Mouse (Mus musculus) gastrocnemius, postnatal 25 days (tissue): ENCODE measurements around the gene Usp2. TPM values are rescaled to one million over a fixed set of nuclear protein-coding genes. Genes with fewer than 3 reads are reported as not detected.
A peak's percentile ranks its signal among the peaks of the same experiment; 100 is the strongest.

Experiments used
- DNase-seq: peaks from one replicate; pipeline ENCODE4 v3.0.0; 2022
- long read RNA-seq, 2 experiments: library from polyadenylated mRNA; stranded (forward); transcript quantifications; one replicate each; pipeline ENCODE4 v2.0.0; 2021
- total RNA-seq, 2 experiments: library from RNA; stranded (reverse); gene quantifications; 1 replicate in 1 of 2; 2 replicates in 1 of 2; pipeline ENCODE4 v1.2.3; 2021

The Usp2 gene
- 100 to 1,000 TPM; 160 to 313 TPM for total RNA-seq
- long read RNA-seq, experiment 1, transcript Usp2-202 (12 exons, 2,057 nt), result major isoform, 19 of 86 reads
- long read RNA-seq, experiment 1, partial matches to known transcripts, result 55 of 86 reads
- long read RNA-seq, experiment 1, other reads (novel, unspliced or antisense), result 6 of 86 reads
- long read RNA-seq, experiment 2, transcript Usp2-203 (13 exons, 2,122 nt), result minor isoform, 12 of 164 reads
- long read RNA-seq, experiment 2, transcript Usp2-205 (3 exons, 417 nt), result minor isoform, 6 of 164 reads
- long read RNA-seq, experiment 2, transcript Usp2-202 (12 exons, 2,057 nt), result major isoform, 73 of 164 reads
- long read RNA-seq, experiment 2, partial matches to known transcripts, result 64 of 164 reads
- long read RNA-seq, experiment 2, other reads (novel, unspliced or antisense), result 5 of 164 reads

GRCm38 (mm10) chr9:44066785-44067225 lies at the start of gene Usp2:
Gene Usp2 (plus strand): TSS chr9:44067021.
- peak; percentile 98 for DNase-seq

GRCm38 (mm10) chr9:44017846-44018245 lies 49.0 kb upstream of the Usp2 start:
- no peak for DNase-seq

- no peak for DNase-seq
These were observed 46.8 kb upstream of the Usp2 start for GRCm38 (mm10) chr9:44020001-44020400.

- DNase-seq, result no peak
These were observed 44.5 kb upstream of the Usp2 start for GRCm38 (mm10) chr9:44022100-44022847.

- DNase-seq, result no peak
These were observed 42.7 kb upstream of the Usp2 start for GRCm38 (mm10) chr9:44024096-44024495.

- DNase-seq, result no peak
These were observed 37.1 kb upstream of the Usp2 start for GRCm38 (mm10) chr9:44029580-44030236.

GRCm38 (mm10) chr9:44030646-44031045 lies 36.2 kb upstream of the Usp2 start:
- no peak for DNase-seq

- no peak for DNase-seq
These were observed 35.7 kb upstream of the Usp2 start for GRCm38 (mm10) chr9:44031079-44031478.

GRCm38 (mm10) chr9:44031946-44032345 lies 34.9 kb upstream of the Usp2 start:
- no peak for DNase-seq

GRCm38 (mm10) chr9:44033317-44033716 lies 33.5 kb upstream of the Usp2 start:
- DNase-seq, result no peak

GRCm38 (mm10) chr9:44033957-44034727 lies 32.7 kb upstream of the Usp2 start:
- no peak for DNase-seq

GRCm38 (mm10) chr9:44037106-44037505 lies 29.7 kb upstream of the Usp2 start:
- DNase-seq, result no peak

- no peak for DNase-seq
These were observed 25.1 kb upstream of the Usp2 start for GRCm38 (mm10) chr9:44041511-44042395.

- DNase-seq, result no peak
These were observed 24.5 kb upstream of the Usp2 start for GRCm38 (mm10) chr9:44042396-44042680.

- peak; percentile 71 for DNase-seq
These were observed 23.7 kb upstream of the Usp2 start, which contains the start of gene Thy1 for GRCm38 (mm10) chr9:44042836-44043707. Gene Thy1 (plus strand): TSS chr9:44043384.

- no peak for DNase-seq
These were observed 23.0 kb upstream of the Usp2 start for GRCm38 (mm10) chr9:44043708-44044425.

- DNase-seq, result no peak
These were observed 22.2 kb upstream of the Usp2 start for GRCm38 (mm10) chr9:44044426-44045157.

- DNase-seq, result no peak
These were observed 21.5 kb upstream of the Usp2 start for GRCm38 (mm10) chr9:44045158-44045883.
